Comparison of ENCODE assay signal across 22 mouse cellular contexts in genomic region chr3:122539961-122540690, GRCm38 (mm10).
DNase-seq lines count a peak whose midpoint lies in the region; ATAC-seq and TF ChIP-seq lines count a peak whose summit lies in the region.
"Had no signal": no experiment of that assay in that cellular context is flagged by ENCODE, and none has a peak within 500 bp of the region (broad histone marks: within the 10 kb centered on the region; RNA-seq: fewer than 3 reads in every experiment).

No protein-coding gene starts in this region.

- H3K27ac ChIP-seq in kidney, adult 2 months (ENCODE audit: insufficient read depth, low read depth, low read length) = 0 out of 2 replicates have a peak overlapping the region, but pooled peaks have one; percentile 5
- H3K27ac ChIP-seq: embryonic facial prominence, embryonic 12.5 days; forebrain, embryonic 13.5 days; heart, embryonic 13.5 days; hindbrain, postnatal 0 days; macrophage; neural tube, embryonic 12.5 days had no signal

- DNase-seq in adrenal gland, postnatal 10 days = peak; percentile 32
- DNase-seq in adrenal gland, postnatal 25 days = no peak
- DNase-seq in kidney, adult 2 months = no peak
- DNase-seq in kidney, postnatal 36 days = no peak
- DNase-seq in brain, adult 2 months (ENCODE audit: low read depth, low spot score) = peak; percentile 51
- DNase-seq in telencephalon, adult 2 months (ENCODE audit: low read depth, low spot score) = peak; percentile 22
- DNase-seq: cerebellum, adult 2 months; cerebellum, postnatal 25 days; heart, adult 18-20 months; heart, postnatal 14 days; kidney, adult 11 months; midbrain, embryonic 14.5 days; retina, postnatal 1 day; right cerebral cortex, postnatal 4 days; thymus, postnatal 36 days had no signal

- no peak for TF ChIP-seq POLR2A in kidney, adult 2 months (IDR thresholded peaks at IDR 0.05; ENCODE audit: low read depth, low read length)

- no peak for ATAC-seq in activated CD4-positive, CD25-positive, alpha-beta regulatory T cell, adult 4 months
- ATAC-seq: forebrain, embryonic 13.5 days; hindbrain, postnatal 0 days had no signal

- peaks cover 7% of the 10 kb centered on the region; the same call in 1 of the 2 replicates for H3K4me1 ChIP-seq in kidney, adult 2 months (ENCODE audit: control insufficient read depth, insufficient read depth, low read length)
- H3K4me1 ChIP-seq: embryonic facial prominence, embryonic 12.5 days; forebrain, embryonic 13.5 days; neural tube, embryonic 12.5 days had no signal

- H3K27me3 ChIP-seq in kidney, adult 2 months (replicated peaks; ENCODE audit: control insufficient read depth, insufficient read depth, low read length) = no peaks in the 10 kb centered on the region
- H3K27me3 ChIP-seq: embryonic facial prominence, embryonic 12.5 days; forebrain, embryonic 13.5 days; heart, embryonic 13.5 days; neural tube, embryonic 12.5 days had no signal

- WGBS in kidney, adult 2 months = 75% methylated on average over 17 of the region's 17 CpGs

- no peak for TF ChIP-seq CTCF in kidney, adult 2 months (conservative IDR thresholded peaks at IDR 0.05; ENCODE audit: insufficient read depth, insufficient read length, low read depth, low read length)

- H3K4me3 ChIP-seq in kidney, adult 2 months (ENCODE audit: insufficient read depth, low read depth, low read length) = no peak overlapping the region
- H3K4me3 ChIP-seq: embryonic facial prominence, embryonic 12.5 days; forebrain, embryonic 13.5 days; heart, embryonic 13.5 days; neural tube, embryonic 12.5 days had no signal

- H3K36me3 ChIP-seq in kidney, adult 2 months (ENCODE audit: control insufficient read depth, insufficient read depth, low read length) = peaks cover 12% of the 10 kb centered on the region

Comparison
In these comparisons a context has a peak if more than half of its experiments do, and no peak if none do; other contexts are left out.
1. DNase-seq: peak in adrenal gland, postnatal 10 days (single experiment), brain, adult 2 months (single experiment) and telencephalon, adult 2 months (single experiment); none in adrenal gland, postnatal 25 days (single experiment), kidney, adult 2 months (single experiment) and kidney, postnatal 36 days (0 of 2).